ENCODE assay signal across 8 mouse cellular contexts in the genomic region with DNA sequence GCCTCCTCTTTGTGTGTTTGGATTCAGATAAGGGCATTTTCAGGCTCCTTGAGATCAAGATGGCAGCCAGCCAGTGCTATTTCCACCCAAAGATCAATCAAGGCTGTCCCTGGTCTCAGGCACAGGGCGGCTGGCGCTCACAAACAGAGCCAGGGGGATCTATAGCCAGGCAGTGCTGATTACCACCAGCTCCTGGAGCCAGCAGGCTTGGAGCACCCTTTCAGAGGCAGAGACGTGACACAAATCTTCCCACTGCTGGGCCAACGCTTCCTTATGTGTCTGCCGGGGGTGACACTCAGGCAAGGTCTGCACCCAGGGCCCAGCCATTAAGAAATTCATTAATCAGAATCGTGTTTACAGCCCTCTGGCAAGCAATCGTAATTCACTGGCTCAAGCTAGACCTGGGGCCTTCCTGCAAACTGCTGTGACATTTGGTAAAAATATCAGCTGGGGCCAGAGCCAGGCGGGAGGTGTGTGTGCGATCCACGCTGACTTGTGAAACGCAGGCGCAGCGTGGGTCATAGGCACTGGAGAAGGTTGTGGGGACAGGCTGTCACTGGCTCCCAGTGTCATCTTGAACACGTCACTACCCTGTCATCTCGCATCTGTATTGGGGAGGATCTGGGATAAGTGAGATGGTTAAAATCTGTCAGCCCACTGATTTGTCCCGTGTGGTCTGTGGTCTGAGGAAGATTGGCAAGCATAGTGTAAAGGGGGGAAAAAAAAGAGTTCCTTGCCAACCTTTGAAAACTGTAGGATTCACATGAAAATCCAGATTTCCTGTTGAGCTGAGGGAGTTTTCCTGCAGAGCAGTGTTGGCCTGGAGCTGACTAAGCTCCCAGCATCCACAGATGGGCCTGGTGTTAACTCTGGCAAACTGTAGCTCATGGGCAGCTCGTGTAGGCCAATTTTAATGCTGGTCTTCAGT. TPM values are rescaled to one million over a fixed set of nuclear protein-coding genes. Genes with fewer than 3 reads are reported as not detected.
DNase-seq lines count a peak whose midpoint lies in the region; ATAC-seq and TF ChIP-seq lines count a peak whose summit lies in the region.

No protein-coding gene starts in this region.

- no peak overlapping the region for H3K27ac ChIP-seq in forebrain, postnatal 0 days (ENCODE audit: low read depth, low read length)
- H3K27ac ChIP-seq in hindbrain, embryonic 14.5 days: peak overlapping the region; percentile 39; the same call in 1 of the 2 replicates
- H3K27ac ChIP-seq in liver, embryonic 11.5 days (ENCODE audit: low read depth, low read length): peak overlapping the region; percentile 15; the same call in 1 of the 2 replicates
- H3K27ac ChIP-seq in stomach, embryonic 16.5 days (ENCODE audit: low read length): peak overlapping the region; percentile 50

- WGBS in forebrain, postnatal 0 days: 36% methylated on average over 17 of the region's 17 CpGs
- 37% methylated on average over 17 of the region's 17 CpGs for WGBS in hindbrain, embryonic 14.5 days
- 43% methylated on average over 17 of the region's 17 CpGs for WGBS in liver, embryonic 11.5 days
- WGBS in stomach, embryonic 16.5 days: 36% methylated on average over 17 of the region's 17 CpGs

- DNase-seq in left cerebral cortex, postnatal 4 days: peak; percentile 71
- DNase-seq in left cerebral cortex, adult 9 months (ENCODE audit: low spot score in 2 of 2): no peak
- peak; percentile 39 for DNase-seq in forebrain, postnatal 0 days
- DNase-seq in hindbrain, embryonic 14.5 days (ENCODE audit: low spot score): no peak
- no peak for DNase-seq in liver, embryonic 11.5 days (ENCODE audit: low spot score)
- DNase-seq in left cerebral cortex, postnatal 36 days (ENCODE audit: low spot score in 2 of 2): no peak
- DNase-seq in thymus, adult 18-20 months: no peak

- H3K9ac ChIP-seq in forebrain, postnatal 0 days: no peak overlapping the region
- peak overlapping the region; percentile 13; the same call in 1 of the 2 replicates for H3K9ac ChIP-seq in hindbrain, embryonic 14.5 days
- H3K9ac ChIP-seq in liver, embryonic 11.5 days (ENCODE audit: low read depth, low read length): no peak overlapping the region
- no peak overlapping the region for H3K9ac ChIP-seq in stomach, embryonic 16.5 days (ENCODE audit: low read length)

- H3K36me3 ChIP-seq in forebrain, postnatal 0 days (ENCODE audit: insufficient read depth): no peaks in the 10 kb centered on the region
- no peaks in the 10 kb centered on the region for H3K36me3 ChIP-seq in hindbrain, embryonic 14.5 days (replicated peaks; ENCODE audit: control insufficient read depth, insufficient read depth)
- no peaks in the 10 kb centered on the region for H3K36me3 ChIP-seq in liver, embryonic 11.5 days (ENCODE audit: control insufficient read depth, insufficient read depth, low read length)
- H3K36me3 ChIP-seq in stomach, embryonic 16.5 days (ENCODE audit: control insufficient read depth, insufficient read depth, low read length): no peaks in the 10 kb centered on the region

- H3K27me3 ChIP-seq in forebrain, postnatal 0 days (ENCODE audit: insufficient read depth, low read length): 0 out of 2 replicates have a peak, but pooled peaks cover 5% of the 10 kb centered on the region
- H3K27me3 ChIP-seq in hindbrain, embryonic 14.5 days (ENCODE audit: control insufficient read depth, insufficient read depth, low read length): no peaks in the 10 kb centered on the region
- H3K27me3 ChIP-seq in liver, embryonic 11.5 days (replicated peaks; ENCODE audit: control insufficient read depth, insufficient read depth, low read length): peaks cover 36% of the 10 kb centered on the region
- peaks cover 3% of the 10 kb centered on the region; the same call in 1 of the 2 replicates for H3K27me3 ChIP-seq in stomach, embryonic 16.5 days (ENCODE audit: control insufficient read depth, insufficient read depth, low read length)

- no peak for TF ChIP-seq CTCF in forebrain, postnatal 0 days (IDR thresholded peaks at IDR 0.05; ENCODE audit: low read depth)

- ATAC-seq in forebrain, postnatal 0 days: peak; percentile 50; the same call in 1 of the 2 replicates
- ATAC-seq in hindbrain, embryonic 14.5 days (ENCODE audit: low FRiP score): peak; percentile 42; the same call in 1 of the 2 replicates
- no peak for ATAC-seq in liver, embryonic 11.5 days (replicated peaks; ENCODE audit: low FRiP score)
- ATAC-seq in stomach, embryonic 16.5 days (ENCODE audit: insufficient read depth, low FRiP score): peak; percentile 63

- intact Hi-C loops in left cerebral cortex, postnatal 4 days (cut with DNase I): no loop called here
- intact Hi-C loops in left cerebral cortex, postnatal 36 days (cut with DNase I): no loop called here

- H3K4me2 ChIP-seq in forebrain, postnatal 0 days (ENCODE audit: low read depth): no peak overlapping the region
- no peak overlapping the region for H3K4me2 ChIP-seq in hindbrain, embryonic 14.5 days (replicated peaks)
- no peak overlapping the region for H3K4me2 ChIP-seq in liver, embryonic 11.5 days
- H3K4me2 ChIP-seq in stomach, embryonic 16.5 days (ENCODE audit: low read depth, low read length): no peak overlapping the region

- H3K4me1 ChIP-seq in forebrain, postnatal 0 days (ENCODE audit: insufficient read depth): 0 out of 2 replicates have a peak, but pooled peaks cover 2% of the 10 kb centered on the region
- H3K4me1 ChIP-seq in hindbrain, embryonic 14.5 days (replicated peaks; ENCODE audit: control insufficient read depth, insufficient read depth, low read length): peaks cover 38% of the 10 kb centered on the region
- H3K4me1 ChIP-seq in liver, embryonic 11.5 days (replicated peaks; ENCODE audit: control insufficient read depth, insufficient read depth, low read length): peaks cover 23% of the 10 kb centered on the region
- peaks cover 21% of the 10 kb centered on the region for H3K4me1 ChIP-seq in stomach, embryonic 16.5 days (ENCODE audit: control insufficient read depth, insufficient read depth, low read length)

- H3K4me3 ChIP-seq in forebrain, postnatal 0 days (ENCODE audit: low read depth, low read length): no peak overlapping the region
- H3K4me3 ChIP-seq in hindbrain, embryonic 14.5 days (replicated peaks; ENCODE audit: low read length): no peak overlapping the region
- no peak overlapping the region for H3K4me3 ChIP-seq in liver, embryonic 11.5 days (ENCODE audit: low read depth, low read length)
- no peak overlapping the region for H3K4me3 ChIP-seq in stomach, embryonic 16.5 days (replicated peaks; ENCODE audit: low read length)

- H3K9me3 ChIP-seq in forebrain, postnatal 0 days (ENCODE audit: low read length): no peaks in the 10 kb centered on the region
- no peaks in the 10 kb centered on the region for H3K9me3 ChIP-seq in hindbrain, embryonic 14.5 days (ENCODE audit: control insufficient read depth, low read length)
- H3K9me3 ChIP-seq in liver, embryonic 11.5 days (ENCODE audit: control insufficient read depth, low read length): no peaks in the 10 kb centered on the region
- no peaks in the 10 kb centered on the region for H3K9me3 ChIP-seq in stomach, embryonic 16.5 days (replicated peaks; ENCODE audit: control insufficient read depth, low read length)

RNA-seq across cellular contexts. Expression of gene Tle3, which starts 56.5 kb away (rescaled TPM):
- 100 to 1,000 TPM; 102 to 112 TPM for total RNA-seq in left cerebral cortex, postnatal 4 days (2021)
- total RNA-seq in forebrain, postnatal 0 days (2014; rRNA removed): 63.3 and 66.3 TPM in 2 replicates
- 16.3 and 21.1 TPM in 2 replicates for polyA plus RNA-seq in forebrain, postnatal 0 days (2015; fragmentation: Nextera tagmentation; extraction: Ambion mirVana)
- 22.4 and 23.9 TPM in 2 replicates for polyA plus RNA-seq in hindbrain, embryonic 14.5 days (2014; fragmentation: Nextera tagmentation; extraction: Ambion mirVana)
- polyA plus RNA-seq in liver, embryonic 11.5 days (2014; fragmentation: Nextera tagmentation; extraction: Ambion mirVana): 15.0 and 15.8 TPM in 2 replicates
- 20.2 and 21.4 TPM in 2 replicates for polyA plus RNA-seq in stomach, embryonic 16.5 days (2015; fragmentation: Nextera tagmentation; extraction: Ambion mirVana)
- 10 to 100 TPM; 57.6 to 67.1 TPM for total RNA-seq in left cerebral cortex, postnatal 36 days (2021)

Comparison
In these comparisons a context has a peak if more than half of its experiments do, and no peak if none do; other contexts are left out.
1. DNase-seq: peak in left cerebral cortex, postnatal 4 days (single experiment) and forebrain, postnatal 0 days (single experiment); none in left cerebral cortex, adult 9 months (0 of 2), hindbrain, embryonic 14.5 days (single experiment), liver, embryonic 11.5 days (single experiment), left cerebral cortex, postnatal 36 days (0 of 2) and thymus, adult 18-20 months (0 of 2).